Mouse (Mus musculus) layer of hippocampus, adult 2 months (tissue): Measurements from ENCODE around the gene Tusc2. TPM values are rescaled to one million over a fixed set of nuclear protein-coding genes. Genes with fewer than 3 reads are reported as not detected.
"Not testable (repeated sequence)": the region's sequence is repeated elsewhere in the genome, so short reads cannot be mapped to it uniquely, and the experiment has no call there.

Experiments
- DNase-seq, 2 experiments: peaks; one replicate each; pipeline ENCODE4 v3.0.0; 2022; ENCODE audit warnings: low spot score in 2 of 2
- H3K27ac ChIP-seq: fragments of 200-600 bp; 2 replicates; pipeline ENCODE4 v1.8.1; 2022
- H3K4me3 ChIP-seq: fragments of 200-600 bp; 2 replicates; pipeline ENCODE4 v1.8.1; 2022; ENCODE audit warnings: mild to moderate bottlenecking
- CTCF ChIP-seq: fragments of 200-600 bp; conservative IDR thresholded peaks from 2 replicates; pipeline ENCODE4 v1.8.1; 2022; ENCODE audit warnings: antibody characterized with exemption, mild to moderate bottlenecking, moderate library complexity
- total RNA-seq, 2 experiments: library from RNA; stranded (reverse); gene quantifications; 2 replicates each; pipeline ENCODE4 v1.2.3; 2021

Gene Tusc2
- total RNA-seq, 2 experiments from 2014 or later = 77.2 to 83.1 TPM

- Histone ChIP-seq H3K4me3 (no peak overlapping the region), H3K27ac (no peak overlapping the region)
- no peak for TF ChIP-seq CTCF
- DNase-seq = no peak
Measured at GRCm38 (mm10) chr9:107549297-107550074, 13.6 kb upstream of the Tusc2 start.

DNA sequence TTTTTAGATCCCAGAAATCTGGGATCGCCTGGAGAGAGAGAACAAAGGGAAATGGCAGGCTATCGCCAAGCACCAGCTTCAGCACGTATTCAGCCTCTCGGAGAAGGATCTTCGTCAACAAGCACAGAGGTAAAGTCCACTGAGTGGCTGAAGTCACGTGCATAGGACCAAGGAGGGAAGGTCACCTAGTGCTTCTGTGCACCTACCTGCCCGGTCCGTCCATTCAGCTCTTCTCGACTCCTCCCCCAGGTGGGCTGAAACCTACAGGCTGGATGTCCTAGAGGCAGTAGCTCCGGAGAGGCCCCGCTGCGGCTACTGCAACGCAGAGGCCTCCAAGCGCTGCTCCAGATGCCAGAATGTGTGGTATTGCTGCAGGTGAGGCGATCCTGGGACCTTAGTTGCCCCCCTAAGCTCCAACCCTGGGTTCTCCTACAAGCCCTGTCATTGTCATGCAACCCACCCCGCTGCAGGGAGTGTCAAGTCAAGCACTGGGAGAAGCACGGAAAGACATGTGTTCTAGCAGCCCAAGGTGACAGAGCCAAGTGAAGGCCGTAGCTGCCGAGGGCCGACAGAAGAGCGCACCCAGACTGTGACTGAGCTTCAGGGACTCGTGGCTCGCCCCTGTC lies 12.5 kb upstream of the Tusc2 start:
- H3K27ac ChIP-seq = no peak overlapping the region
- no peak for TF ChIP-seq CTCF
- DNase-seq = no peak
- H3K4me3 ChIP-seq = no peak overlapping the region

DNA sequence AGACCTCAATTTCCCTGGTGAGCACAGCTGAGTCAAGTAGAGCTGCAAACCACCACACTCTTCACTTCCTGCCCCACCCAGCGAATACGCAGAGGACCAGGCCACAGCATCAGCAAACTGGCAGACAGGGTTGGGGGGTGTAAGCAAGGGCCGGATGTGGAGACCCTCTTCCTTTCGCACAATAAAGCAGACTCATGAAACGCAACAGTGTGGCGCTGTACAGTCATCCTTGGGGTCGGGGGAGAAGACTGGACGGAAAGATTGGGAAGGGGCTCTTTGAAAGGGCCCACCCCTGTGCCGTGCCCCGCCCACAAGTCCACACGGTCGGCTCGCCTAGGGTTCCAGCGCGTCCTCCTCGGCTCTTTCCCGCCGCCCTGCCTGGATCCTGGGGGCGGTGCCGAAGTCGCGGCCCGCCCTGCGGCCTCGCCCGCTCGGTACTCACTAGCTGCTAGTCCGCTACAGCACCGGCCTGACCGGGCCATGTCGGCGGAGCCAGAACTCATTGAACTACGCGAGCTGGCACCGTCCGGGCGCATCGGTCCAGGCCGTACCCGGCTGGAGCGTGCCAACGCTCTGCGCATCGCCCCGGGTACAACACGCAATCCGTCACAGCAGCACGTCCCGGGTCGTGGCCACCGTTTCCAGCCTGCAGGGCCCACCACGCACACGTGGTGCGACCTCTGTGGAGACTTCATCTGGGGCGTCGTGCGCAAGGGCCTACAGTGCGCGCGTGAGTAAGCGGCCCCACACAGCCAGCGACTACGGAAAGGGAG lies 11.8 kb upstream of the Tusc2 start, which contains the start of gene Rassf1:
Rassf1 (plus strand) TSS at position 439 of the 773 bp plus-strand sequence.
- no peak for DNase-seq
- peak within 1 kb of the TSS; percentile 28; the same call in 1 of the 2 replicates for H3K27ac ChIP-seq
- peak within 1 kb of the TSS; percentile 56 for H3K4me3 ChIP-seq
- TF ChIP-seq CTCF = no peak

GRCm38 (mm10) chr9:107551890-107552355 lies 11.1 kb upstream of the Tusc2 start:
- no peak for TF ChIP-seq CTCF
- peak overlapping the region; percentile 56 for H3K4me3 ChIP-seq
- no peak overlapping the region for H3K27ac ChIP-seq
- no peak for DNase-seq

GRCm38 (mm10) chr9:107552690-107553393 lies 10.2 kb upstream of the Tusc2 start:
- Histone ChIP-seq H3K4me3 (no peak overlapping the region), H3K27ac (no peak overlapping the region)
- TF ChIP-seq CTCF = no peak
- DNase-seq = no peak

- peak overlapping the region; percentile 97 for H3K27ac ChIP-seq
- TF ChIP-seq CTCF = no peak
- no peak for DNase-seq
- H3K4me3 ChIP-seq = peak overlapping the region; percentile 98
Measured at GRCm38 (mm10) chr9:107553541-107554318, 9.3 kb upstream of the Tusc2 start.

GRCm38 (mm10) chr9:107554319-107554825 lies 8.7 kb upstream of the Tusc2 start:
- DNase-seq = peak; percentile 90 to 94
- peak overlapping the region; percentile 98 for H3K4me3 ChIP-seq
- peak; percentile 48 for TF ChIP-seq CTCF

DNA sequence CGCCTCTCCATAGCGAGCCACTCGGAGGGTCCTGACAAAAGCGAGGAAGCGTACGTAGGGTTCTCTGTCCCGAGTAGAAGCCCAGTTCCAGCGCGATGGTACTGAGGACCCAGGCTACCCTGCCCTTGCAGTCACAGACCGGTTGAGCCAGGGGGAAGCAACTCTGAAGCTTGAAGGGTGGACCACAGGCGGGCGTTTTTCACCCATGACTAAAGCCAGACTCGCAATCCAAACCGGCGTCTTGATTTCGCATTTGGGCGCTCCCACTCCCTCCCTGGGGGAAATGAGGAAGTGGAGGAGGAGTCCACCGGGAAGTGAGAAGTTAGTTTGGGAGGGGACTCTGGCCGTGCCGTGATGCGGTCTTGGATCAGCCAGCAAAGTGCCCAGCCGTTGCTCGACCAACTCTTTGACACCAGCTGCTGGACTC lies 8.0 kb upstream of the Tusc2 start:
- Histone ChIP-seq H3K4me3 (peak overlapping the region; percentile 98), H3K27ac (peak overlapping the region; percentile 97)
- no peak for DNase-seq
- TF ChIP-seq CTCF = no peak

More at GRCm38 (mm10) chr9:107554319-107554825, 8.7 kb upstream of the Tusc2 start:
- peak overlapping the region; percentile 97 for H3K27ac ChIP-seq

DNA sequence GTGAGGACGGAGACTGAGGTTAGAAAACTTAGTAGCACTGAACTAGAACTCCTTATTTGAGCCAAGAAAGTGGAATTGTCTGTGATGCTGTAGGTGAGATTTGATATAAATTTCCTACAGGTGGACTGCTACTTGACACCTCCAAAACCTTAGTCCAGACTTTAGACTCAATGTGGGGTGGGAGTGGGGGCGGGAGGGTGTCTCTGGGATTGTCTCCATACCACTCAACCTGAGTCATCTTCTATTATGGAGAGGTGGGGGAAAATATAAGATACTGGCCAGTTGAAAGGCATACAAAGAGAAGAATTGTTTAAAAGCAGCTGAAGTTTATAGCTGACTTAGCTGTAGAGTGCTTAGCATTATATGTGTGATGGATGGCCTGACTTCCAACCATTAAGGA lies 7.4 kb upstream of the Tusc2 start:
- H3K4me3 ChIP-seq = peak overlapping the region; percentile 98
- TF ChIP-seq CTCF = no peak
- no peak for DNase-seq
- peak overlapping the region; percentile 97 for H3K27ac ChIP-seq

GRCm38 (mm10) chr9:107556346-107556745 lies 6.7 kb upstream of the Tusc2 start:
- Histone ChIP-seq H3K4me3 (no peak overlapping the region), H3K27ac (no peak overlapping the region)
- no peak for DNase-seq
- TF ChIP-seq CTCF = no peak

- peak overlapping the region; percentile 83; the same call in 1 of the 2 replicates for H3K27ac ChIP-seq
- DNase-seq, H3K4me3 ChIP-seq: not testable (repeated sequence)
Measured at GRCm38 (mm10) chr9:107565556-107565955, 2.5 kb downstream of the Tusc2 start.
